Mouse (Mus musculus): ENCODE results near the gene Sh3bgrl. TPM values are rescaled to one million over a fixed set of nuclear protein-coding genes. Genes with fewer than 3 reads are reported as not detected.

The Sh3bgrl gene
- total and polyA plus RNA-seq, 3 experiments: 25.0 to 148 (median 82.5) TPM

GRCm38 (mm10) chrX:109136820-109137219 lies 41.7 kb downstream of the Sh3bgrl start:
- Histone ChIP-seq H3K4me2 (ENCODE audit: insufficient read depth, low read depth, poor library complexity, severe bottlenecking) (no peak overlapping the region), H3K4me1 (ENCODE audit: control insufficient read depth in 1 of 2, insufficient read depth in 2 of 2) (peaks cover 0 to 20% of the 10 kb centered on the region in 2 experiments; a peak in 2 of 4 replicates), H3K4me3 (replicated peaks in 1 of 3; ENCODE audit: low read depth in 2 of 3, low read length in 2 of 3, poor library complexity in 1 of 3) (no peak overlapping the region), H3K79me2 (replicated peaks; ENCODE audit: control insufficient read depth, extremely low read depth, insufficient read depth, poor library complexity, severe bottlenecking) (no peaks in the 10 kb centered on the region), H3K27me3 (replicated peaks) (no peaks in the 10 kb centered on the region), H3K36me3 (replicated peaks in 1 of 2; ENCODE audit: control insufficient read depth in 1 of 2, insufficient read depth in 1 of 2, low read length in 1 of 2) (no peaks in the 10 kb centered on the region), H3K9me3 (replicated peaks; ENCODE audit: low read length) (no peaks in the 10 kb centered on the region), H3K9ac (ENCODE audit: insufficient read depth, low read depth) (no peak overlapping the region), H3K27ac (ENCODE audit: insufficient read depth, low read depth) (no peak overlapping the region)
- DNase-seq (ENCODE audit: extremely low read depth): no peak
- in situ Hi-C loops (cut with MboI; ENCODE audit: low pct_ligation_motif_present, low pct_unique_long_range_greater_than_20kb, low sequenced_read_pairs) (no loop called here), dilution Hi-C loops (cut with MboI; ENCODE audit: extremely low pct_ligation_motif_present, extremely low pct_unique_long_range_greater_than_20kb, low sequenced_read_pairs) (no loop called here)
- TF ChIP-seq KAT2A (IDR thresholded peaks at IDR 0.05; ENCODE audit: insufficient replicate concordance, low read length): no peak
- no peak for TF ChIP-seq GABPA (IDR thresholded peaks at IDR 0.05; ENCODE audit: insufficient replicate concordance, low read depth, low read length)
- no peak for TF ChIP-seq IRF4 (IDR thresholded peaks at IDR 0.05; ENCODE audit: low read depth, low read length)
- TF ChIP-seq EP300 (IDR thresholded peaks at IDR 0.05; ENCODE audit: low read length): no peak
- TF ChIP-seq MYC (IDR thresholded peaks at IDR 0.05; ENCODE audit: low read depth, low read length): no peak
- no peak for TF ChIP-seq ETS1 (conservative IDR thresholded peaks at IDR 0.05; ENCODE audit: low read depth, low read length)
- no peak for TF ChIP-seq UBTF (IDR thresholded peaks at IDR 0.05; ENCODE audit: low read depth, low read length)
- no peak for TF ChIP-seq MAX (IDR thresholded peaks at IDR 0.05; ENCODE audit: low read length)
- TF ChIP-seq MEF2A (IDR thresholded peaks at IDR 0.05; ENCODE audit: borderline replicate concordance, low read depth, low read length): no peak
- TF ChIP-seq MAFK (IDR thresholded peaks at IDR 0.05; ENCODE audit: insufficient replicate concordance, low read length): no peak
- no peak for TF ChIP-seq CTCF (conservative IDR thresholded peaks at IDR 0.05 in 1 of 2, IDR thresholded peaks at IDR 0.05 in 1 of 2; ENCODE audit: low read depth in 2 of 2, low read length in 2 of 2)
- TF ChIP-seq PAX5 (IDR thresholded peaks at IDR 0.05; ENCODE audit: low read length): no peak
- no peak for TF ChIP-seq JUN (IDR thresholded peaks at IDR 0.05; ENCODE audit: insufficient read depth, low read depth, low read length)
- no peak for TF ChIP-seq E2F4 (IDR thresholded peaks at IDR 0.05; ENCODE audit: insufficient replicate concordance, low read depth, low read length)
- TF ChIP-seq SMC3 (IDR thresholded peaks at IDR 0.05; ENCODE audit: low read depth, low read length): no peak
- no peak for TF ChIP-seq POLR2AphosphoS2 (IDR thresholded peaks at IDR 0.05; ENCODE audit: low read depth, low read length)
- TF ChIP-seq USF1 (IDR thresholded peaks at IDR 0.05; ENCODE audit: low read depth, low read length): no peak
- no peak for TF ChIP-seq BHLHE40 (IDR thresholded peaks at IDR 0.05; ENCODE audit: low read depth, low read length)
- TF ChIP-seq TBP (conservative IDR thresholded peaks at IDR 0.05; ENCODE audit: low read depth, low read length): no peak

GRCm38 (mm10) chrX:109137295-109137694 lies 42.1 kb downstream of the Sh3bgrl start:
- H3K79me2 ChIP-seq (replicated peaks; ENCODE audit: control insufficient read depth, extremely low read depth, insufficient read depth, poor library complexity, severe bottlenecking): no peaks in the 10 kb centered on the region
- no peak overlapping the region for H3K27ac ChIP-seq (ENCODE audit: insufficient read depth, low read depth)
- H3K4me3 ChIP-seq (replicated peaks in 1 of 3; ENCODE audit: low read depth in 2 of 3, low read length in 2 of 3, poor library complexity in 1 of 3): no peak overlapping the region
- H3K9me3 ChIP-seq (replicated peaks; ENCODE audit: low read length): no peaks in the 10 kb centered on the region
- H3K27me3 ChIP-seq (replicated peaks): no peaks in the 10 kb centered on the region
- no peak overlapping the region for H3K9ac ChIP-seq (ENCODE audit: insufficient read depth, low read depth)
- H3K36me3 ChIP-seq (replicated peaks in 1 of 2; ENCODE audit: control insufficient read depth in 1 of 2, insufficient read depth in 1 of 2, low read length in 1 of 2): no peaks in the 10 kb centered on the region
- no peak for DNase-seq (ENCODE audit: extremely low read depth)
- dilution Hi-C loops (cut with MboI; ENCODE audit: extremely low pct_ligation_motif_present, extremely low pct_unique_long_range_greater_than_20kb, low sequenced_read_pairs) (no loop called here), in situ Hi-C loops (cut with MboI; ENCODE audit: low pct_ligation_motif_present, low pct_unique_long_range_greater_than_20kb, low sequenced_read_pairs) (no loop called here)
- H3K4me2 ChIP-seq (ENCODE audit: insufficient read depth, low read depth, poor library complexity, severe bottlenecking): no peak overlapping the region
- H3K4me1 ChIP-seq (ENCODE audit: control insufficient read depth in 1 of 2, insufficient read depth in 2 of 2): peaks cover 0 to 25% of the 10 kb centered on the region in 2 experiments; a peak in 2 of 4 replicates
- no peak for TF ChIP-seq KAT2A (IDR thresholded peaks at IDR 0.05; ENCODE audit: insufficient replicate concordance, low read length)

All from CH12.LX (cell line).